Mouse (Mus musculus) hindbrain, embryonic 12.5 days (tissue): ENCODE measurements around the gene Map2k5. TPM values are rescaled to one million over a fixed set of nuclear protein-coding genes. Genes with fewer than 3 reads are reported as not detected.
A peak's percentile ranks its signal among the peaks of the same experiment; 100 is the strongest.

ENCODE experiments used
- ATAC-seq: fragments of 200-750 bp; cut with Nextera tagmentation; 2 replicates; pipeline ENCODE4 v1.8.0; 2017; ENCODE audit warnings: moderate TSS enrichment; ENCODE audit not compliant: low FRiP score
- H3K27ac ChIP-seq: fragments of 300-500 bp; sonication (generic); 2 replicates; pipeline ENCODE4 v1.5.1; 2016; ENCODE audit warnings: mild to moderate bottlenecking
- H3K27me3 ChIP-seq: fragments of 300-500 bp; sonication (generic); 2 replicates; pipeline ENCODE4 v1.6.1; 2016; ENCODE audit warnings: mild to moderate bottlenecking
- H3K36me3 ChIP-seq: fragments of 300-500 bp; sonication (generic); 2 replicates; pipeline ENCODE4 v1.6.1; 2016; ENCODE audit warnings: mild to moderate bottlenecking
- H3K4me1 ChIP-seq: fragments of 300-500 bp; sonication (generic); 2 replicates; pipeline ENCODE4 v1.6.1; 2016
- H3K4me2 ChIP-seq: fragments of 300-500 bp; sonication (generic); replicated peaks from 2 replicates; pipeline ENCODE4 v1.6.1; 2016; ENCODE audit warnings: mild to moderate bottlenecking
- H3K4me3 ChIP-seq: fragments of 300-500 bp; sonication (generic); 2 replicates; pipeline ENCODE4 v1.5.1; 2016; ENCODE audit warnings: mild to moderate bottlenecking
- H3K9ac ChIP-seq: fragments of 300-500 bp; sonication (generic); 2 replicates; pipeline ENCODE4 v1.6.1; 2016; ENCODE audit warnings: mild to moderate bottlenecking, moderate library complexity
- H3K9me3 ChIP-seq: fragments of 300-500 bp; sonication (generic); replicated peaks from 2 replicates; pipeline ENCODE4 v1.6.1; 2016; ENCODE audit warnings: mild to moderate bottlenecking
- WGBS: fragments of 180-500 bp; shearing (Covaris S2); methylation state at CpG from one replicate; pipeline ENCODE4 v1.1.7; 2016; 5-methylcytosine and 5-hydroxymethylcytosine counted together
- polyA plus RNA-seq: library from polyadenylated mRNA; unstranded; fragments of >200 nt; fragmentation: Nextera tagmentation; extraction: Ambion mirVana; gene quantifications from 2 replicates; pipeline ENCODE4 v1.2.1, GENCODE M21; 2016

The Map2k5 gene
- polyA plus RNA-seq, 1 experiment from 2014 or later = 42.0 TPM

DNA sequence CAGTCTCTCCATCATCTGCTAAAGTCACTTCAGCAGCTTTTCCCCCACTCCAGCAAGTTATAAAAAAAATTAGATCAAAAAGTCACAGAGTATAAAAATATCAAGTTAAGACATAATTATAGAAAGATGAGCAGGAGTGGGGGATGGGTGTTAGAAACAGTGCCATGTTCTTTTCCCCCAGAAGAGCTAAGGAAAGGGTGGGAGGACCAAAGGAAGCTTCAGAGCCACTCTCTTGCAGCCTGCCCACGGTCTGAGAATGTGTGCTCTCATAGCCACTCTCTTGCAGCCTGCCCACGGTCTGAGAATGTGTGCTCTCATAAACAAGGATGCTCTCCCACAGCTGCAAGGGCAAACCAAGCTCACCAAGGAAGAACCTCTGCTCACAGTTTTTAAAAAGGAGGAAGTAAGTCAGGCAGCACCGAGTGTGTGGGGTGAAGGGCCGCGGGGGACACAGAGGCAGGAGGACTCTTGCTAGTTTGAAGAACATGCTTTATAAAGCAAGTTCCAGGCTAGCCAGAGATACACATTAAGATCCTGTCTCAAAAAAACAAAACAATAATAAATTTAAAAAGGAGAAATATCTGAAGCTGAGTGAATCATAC, 131.0 kb downstream of the Map2k5 start:
- ATAC-seq = no peak
- Histone ChIP-seq H3K9ac (no peak overlapping the region), H3K9me3 (no peaks in the 10 kb centered on the region), H3K27me3 (no peaks in the 10 kb centered on the region), H3K36me3 (peaks cover 13% of the 10 kb centered on the region; the same call in 1 of the 2 replicates), H3K4me2 (no peak overlapping the region), H3K27ac (no peak overlapping the region), H3K4me3 (no peak overlapping the region), H3K4me1 (peaks cover 31% of the 10 kb centered on the region)
- 71% methylated on average over 5 of the region's 5 CpGs for WGBS

GRCm38 (mm10) chr9:63241961-63242360, 135.7 kb downstream of the Map2k5 start:
- H3K4me2 ChIP-seq = no peak overlapping the region
- no peak overlapping the region for H3K4me3 ChIP-seq
- H3K9me3 ChIP-seq = no peaks in the 10 kb centered on the region
- H3K27ac ChIP-seq = no peak overlapping the region
- no peak for ATAC-seq
- 0 out of 2 replicates have a peak, but pooled peaks cover 9% of the 10 kb centered on the region for H3K36me3 ChIP-seq
- H3K4me1 ChIP-seq = peaks cover 24% of the 10 kb centered on the region
- no peaks in the 10 kb centered on the region for H3K27me3 ChIP-seq
- H3K9ac ChIP-seq = no peak overlapping the region
- WGBS = 60% methylated on average over 6 of the region's 6 CpGs

- peaks cover 20% of the 10 kb centered on the region for H3K4me1 ChIP-seq
- H3K4me2 ChIP-seq = no peak overlapping the region
- no peaks in the 10 kb centered on the region for H3K9me3 ChIP-seq
- H3K27ac ChIP-seq = 0 out of 2 replicates have a peak overlapping the region, but pooled peaks have one; percentile 18
- 68% methylated on average over 8 of the region's 8 CpGs for WGBS
- H3K9ac ChIP-seq = no peak overlapping the region
- H3K36me3 ChIP-seq = 0 out of 2 replicates have a peak, but pooled peaks cover 9% of the 10 kb centered on the region
- no peak for ATAC-seq
- no peak overlapping the region for H3K4me3 ChIP-seq
- no peaks in the 10 kb centered on the region for H3K27me3 ChIP-seq
Measured at GRCm38 (mm10) chr9:63241241-63241640, 136.5 kb downstream of the Map2k5 start.

DNA sequence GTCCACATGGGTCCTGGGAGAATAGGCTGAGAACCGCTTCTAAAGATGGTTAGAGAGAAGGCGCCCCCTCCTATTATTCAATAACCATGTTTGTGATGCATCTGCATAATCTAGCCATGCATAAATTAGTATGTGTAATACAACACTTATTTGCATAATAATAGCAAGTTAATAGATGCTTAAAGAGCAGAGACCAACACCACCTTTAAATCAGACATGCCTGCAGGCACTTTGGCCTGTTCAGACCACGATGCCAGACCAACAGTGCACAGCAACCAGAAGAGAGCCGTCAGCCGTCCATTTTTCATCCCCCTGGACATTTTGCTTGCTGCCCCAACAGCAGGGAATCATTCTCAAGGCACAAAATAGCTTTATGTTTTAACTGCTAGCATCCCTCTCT, 143.3 kb downstream of the Map2k5 start:
- no peak overlapping the region for H3K9ac ChIP-seq
- H3K4me3 ChIP-seq = no peak overlapping the region
- no peaks in the 10 kb centered on the region for H3K9me3 ChIP-seq
- no peak overlapping the region for H3K4me2 ChIP-seq
- H3K36me3 ChIP-seq = no peaks in the 10 kb centered on the region
- peaks cover 38% of the 10 kb centered on the region for H3K4me1 ChIP-seq
- no peak overlapping the region for H3K27ac ChIP-seq
- no peaks in the 10 kb centered on the region for H3K27me3 ChIP-seq
- 37% methylated on average over 5 of the region's 5 CpGs for WGBS
- ATAC-seq = peak; percentile 53

DNA sequence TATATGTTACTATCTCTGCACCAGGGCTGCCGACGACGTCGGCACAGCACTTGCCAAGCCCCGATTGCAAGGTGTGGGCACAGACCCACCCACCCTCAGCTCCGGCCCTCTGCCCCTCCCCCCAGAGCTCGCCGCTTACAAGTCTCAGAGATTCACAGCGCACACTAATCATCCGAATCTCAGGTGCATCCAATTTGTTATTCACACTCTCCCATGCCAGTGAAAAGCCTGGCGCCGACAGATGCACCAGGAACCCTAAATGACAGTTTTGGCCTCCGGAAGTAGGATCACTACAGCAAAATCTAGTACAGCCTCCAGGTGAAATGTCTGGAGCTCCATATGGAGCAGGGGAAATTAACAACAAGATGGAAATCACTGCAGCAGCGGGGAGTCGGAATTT, 147.4 kb downstream of the Map2k5 start:
- WGBS = 54% methylated on average over 15 of the region's 15 CpGs
- no peaks in the 10 kb centered on the region for H3K9me3 ChIP-seq
- no peak overlapping the region for H3K9ac ChIP-seq
- ATAC-seq = peak; percentile 35; the same call in 1 of the 2 replicates
- no peaks in the 10 kb centered on the region for H3K36me3 ChIP-seq
- no peak overlapping the region for H3K4me2 ChIP-seq
- no peak overlapping the region; the same call in 1 of the 2 replicates for H3K27ac ChIP-seq
- H3K4me3 ChIP-seq = no peak overlapping the region
- peaks cover 27% of the 10 kb centered on the region for H3K4me1 ChIP-seq
- H3K27me3 ChIP-seq = no peaks in the 10 kb centered on the region

GRCm38 (mm10) chr9:63229124-63229523, 148.6 kb downstream of the Map2k5 start:
- no peak for ATAC-seq
- WGBS = 79% methylated on average over 4 of the region's 4 CpGs
- H3K9me3 ChIP-seq = no peaks in the 10 kb centered on the region

GRCm38 (mm10) chr9:63222161-63222560, 155.5 kb downstream of the Map2k5 start:
- WGBS = 77% methylated on average over 6 of the region's 6 CpGs
- peaks cover 10% of the 10 kb centered on the region; the same call in 1 of the 2 replicates for H3K4me1 ChIP-seq
- H3K27ac ChIP-seq = no peak overlapping the region
- no peaks in the 10 kb centered on the region for H3K9me3 ChIP-seq
- no peak for ATAC-seq
- H3K4me3 ChIP-seq = no peak overlapping the region
- H3K27me3 ChIP-seq = no peaks in the 10 kb centered on the region
- H3K9ac ChIP-seq = no peak overlapping the region
- no peak overlapping the region for H3K4me2 ChIP-seq
- H3K36me3 ChIP-seq = no peaks in the 10 kb centered on the region

More at GRCm38 (mm10) chr9:63229124-63229523, 148.6 kb downstream of the Map2k5 start:
- H3K4me2 ChIP-seq = no peak overlapping the region
- H3K4me3 ChIP-seq = no peak overlapping the region
- H3K9ac ChIP-seq = no peak overlapping the region
- no peaks in the 10 kb centered on the region for H3K36me3 ChIP-seq
- H3K4me1 ChIP-seq = peaks cover 18% of the 10 kb centered on the region
- no peaks in the 10 kb centered on the region for H3K27me3 ChIP-seq
- H3K27ac ChIP-seq = no peak overlapping the region

DNA sequence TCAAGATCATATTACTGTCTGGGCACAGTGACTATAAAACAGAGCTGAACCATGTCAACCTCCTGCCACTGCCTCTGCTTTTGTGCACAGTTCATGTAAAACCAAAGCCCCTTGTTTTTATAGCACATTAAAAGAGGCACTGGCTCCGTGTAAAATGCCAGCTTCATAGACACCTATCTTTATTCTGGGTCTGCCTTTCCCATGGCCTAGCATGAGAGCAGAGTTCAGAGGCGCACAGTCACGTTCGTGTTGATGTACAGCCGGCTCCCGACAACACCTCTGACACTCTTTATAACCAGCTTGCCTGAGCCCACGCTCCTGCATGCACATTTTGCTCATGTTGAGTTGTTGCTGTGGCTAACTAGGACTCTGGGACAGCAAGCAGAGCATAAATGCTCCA, 157.9 kb downstream of the Map2k5 start:
- 80% methylated on average over 7 of the region's 7 CpGs for WGBS

GRCm38 (mm10) chr9:63215031-63215430, 162.7 kb downstream of the Map2k5 start:
- Histone ChIP-seq H3K9me3 (no peaks in the 10 kb centered on the region), H3K4me1 (peaks cover 13% of the 10 kb centered on the region; the same call in 1 of the 2 replicates), H3K36me3 (no peaks in the 10 kb centered on the region), H3K4me3 (no peak overlapping the region), H3K9ac (no peak overlapping the region), H3K27me3 (no peaks in the 10 kb centered on the region), H3K4me2 (no peak overlapping the region), H3K27ac (no peak overlapping the region)
- WGBS = 62% methylated on average over 2 of the region's 2 CpGs
- ATAC-seq = no peak

More for the DNA sequence above, 157.9 kb downstream of the Map2k5 start:
- Histone ChIP-seq H3K4me2 (no peak overlapping the region), H3K4me1 (peaks cover 15% of the 10 kb centered on the region; the same call in 1 of the 2 replicates), H3K36me3 (no peaks in the 10 kb centered on the region), H3K9ac (no peak overlapping the region), H3K4me3 (no peak overlapping the region), H3K27me3 (no peaks in the 10 kb centered on the region), H3K9me3 (no peaks in the 10 kb centered on the region), H3K27ac (no peak overlapping the region)
- no peak for ATAC-seq

GRCm38 (mm10) chr9:63206769-63207276, 170.9 kb downstream of the Map2k5 start:
- no peak overlapping the region for H3K9ac ChIP-seq
- no peaks in the 10 kb centered on the region for H3K36me3 ChIP-seq
- H3K4me3 ChIP-seq = no peak overlapping the region
- H3K27ac ChIP-seq = peak overlapping the region; percentile 18; the same call in 1 of the 2 replicates
- H3K9me3 ChIP-seq = no peaks in the 10 kb centered on the region
- no peak for ATAC-seq
- no peak overlapping the region for H3K4me2 ChIP-seq
- no peaks in the 10 kb centered on the region for H3K27me3 ChIP-seq
- peaks cover 16% of the 10 kb centered on the region for H3K4me1 ChIP-seq
- 47% methylated on average over 15 of the region's 15 CpGs for WGBS

GRCm38 (mm10) chr9:63203461-63203860, 174.2 kb downstream of the Map2k5 start:
- Histone ChIP-seq H3K4me3 (no peak overlapping the region), H3K36me3 (no peaks in the 10 kb centered on the region), H3K4me2 (no peak overlapping the region), H3K27me3 (no peaks in the 10 kb centered on the region), H3K9me3 (no peaks in the 10 kb centered on the region), H3K9ac (no peak overlapping the region), H3K4me1 (peaks cover 17% of the 10 kb centered on the region), H3K27ac (no peak overlapping the region)
- 74% methylated on average over 3 of the region's 3 CpGs for whole genome bisulfite sequencing
- no peak for ATAC-seq

- WGBS = 87% methylated on average over 15 of the region's 15 CpGs
- H3K9ac ChIP-seq = no peak overlapping the region
- no peaks in the 10 kb centered on the region for H3K36me3 ChIP-seq
- H3K4me3 ChIP-seq = no peak overlapping the region
- H3K4me2 ChIP-seq = no peak overlapping the region
- H3K9me3 ChIP-seq = no peaks in the 10 kb centered on the region
- H3K27ac ChIP-seq = no peak overlapping the region
- no peak for ATAC-seq
- no peaks in the 10 kb centered on the region for H3K27me3 ChIP-seq
- H3K4me1 ChIP-seq = peaks cover 23% of the 10 kb centered on the region
Measured at GRCm38 (mm10) chr9:63201376-63202323, 176.1 kb downstream of the Map2k5 start.
